Mouse (Mus musculus) heart, adult 9 months (tissue): Measurements from ENCODE around the gene Rab5b.
"Not testable (repeated sequence)": the region's sequence is repeated elsewhere in the genome, so short reads cannot be mapped to it uniquely, and the experiment has no call there.

ENCODE experiments used
- DNase-seq, 2 experiments: peaks; one replicate each; pipeline ENCODE4 v3.0.0; 2022; ENCODE audit warnings: low spot score in 2 of 2

Rab5b gene

GRCm38 (mm10) chr10:128642749-128643148 is 53.3 kb downstream of the Rab5b start:
- no peak for DNase-seq

- DNase-seq = no peak
These were observed 54.2 kb downstream of the Rab5b start for GRCm38 (mm10) chr10:128641871-128642270.

- DNase-seq = no peak
These were observed 55.2 kb downstream of the Rab5b start for GRCm38 (mm10) chr10:128640891-128641290.

GRCm38 (mm10) chr10:128639999-128640398 is 56.1 kb downstream of the Rab5b start:
- DNase-seq = no peak

- DNase-seq = no peak
These were observed 59.1 kb downstream of the Rab5b start for GRCm38 (mm10) chr10:128637011-128637410.

- no peak for DNase-seq
These were observed 59.5 kb downstream of the Rab5b start for GRCm38 (mm10) chr10:128636561-128636960.

GRCm38 (mm10) chr10:128635697-128636096 is 60.4 kb downstream of the Rab5b start:
- no peak for DNase-seq

GRCm38 (mm10) chr10:128631571-128631970 is 64.5 kb downstream of the Rab5b start:
- DNase-seq = no peak

- not testable (repeated sequence) for DNase-seq
These were observed 65.8 kb downstream of the Rab5b start for GRCm38 (mm10) chr10:128630306-128630705.

- DNase-seq = no peak
These were observed 66.3 kb downstream of the Rab5b start for GRCm38 (mm10) chr10:128629746-128630145.

- no peak for DNase-seq
These were observed 68.4 kb downstream of the Rab5b start for GRCm38 (mm10) chr10:128627398-128628317.
